In genomic region chr10:20209609-20210341, GRCm38 (mm10) we compare ENCODE assay signal across 19 mouse cellular contexts.
"Had no signal": no experiment of that assay in that cellular context is flagged by ENCODE, and none has a peak within 500 bp of the region (broad histone marks: within the 10 kb centered on the region; RNA-seq: fewer than 3 reads in every experiment).

No protein-coding gene starts in this region.

- ATAC-seq: liver, postnatal 0 days; midbrain, embryonic 15.5 days had no signal

- H3K4me2 ChIP-seq: limb, embryonic 12.5 days; liver, embryonic 13.5 days; lung, embryonic 15.5 days; midbrain, embryonic 11.5 days; midbrain, embryonic 15.5 days; neural tube, embryonic 13.5 days; stomach, embryonic 15.5 days had no signal

- H3K27me3 ChIP-seq: limb, embryonic 12.5 days; liver, embryonic 13.5 days; lung, embryonic 15.5 days; neural tube, embryonic 13.5 days; stomach, embryonic 15.5 days had no signal

- H3K27ac ChIP-seq: limb, embryonic 12.5 days; liver, embryonic 13.5 days; lung, embryonic 15.5 days; macrophage; midbrain, embryonic 15.5 days; neural tube, embryonic 13.5 days; stomach, embryonic 15.5 days had no signal

- H3K9ac ChIP-seq: limb, embryonic 12.5 days; liver, embryonic 13.5 days; liver, postnatal 0 days; lung, embryonic 15.5 days; midbrain, embryonic 15.5 days; neural tube, embryonic 13.5 days; stomach, embryonic 15.5 days had no signal

- H3K4me1 ChIP-seq: limb, embryonic 12.5 days; lung, embryonic 15.5 days; midbrain, embryonic 15.5 days had no signal

- H3K4me3 ChIP-seq: limb, embryonic 12.5 days; liver, embryonic 13.5 days; lung, embryonic 15.5 days; megakaryocyte, embryonic 14.5 days; midbrain, embryonic 15.5 days; neural tube, embryonic 13.5 days; stomach, embryonic 15.5 days had no signal

- H3K9me3 ChIP-seq: limb, embryonic 12.5 days; liver, embryonic 13.5 days; lung, embryonic 15.5 days; megakaryocyte, embryonic 14.5 days; midbrain, embryonic 15.5 days; neural tube, embryonic 13.5 days; stomach, embryonic 15.5 days had no signal

- DNase-seq: kidney, adult 9 months; layer of hippocampus, adult 9-11 months; layer of hippocampus, postnatal 36 days; liver; liver, embryonic 13.5 days; liver, postnatal 0 days; lung, postnatal 14 days; retina, postnatal 1 day; right cerebral cortex, postnatal 4 days; thymus, adult 2 months; thymus, postnatal 36 days had no signal

- H3K36me3 ChIP-seq: limb, embryonic 12.5 days; liver, embryonic 13.5 days; lung, embryonic 15.5 days; midbrain, embryonic 15.5 days; neural tube, embryonic 13.5 days; stomach, embryonic 15.5 days had no signal
